Mouse (Mus musculus) embryonic facial prominence, embryonic 15.5 days (tissue): Measurements from ENCODE around the gene Klhdc7b. TPM values are rescaled to one million over a fixed set of nuclear protein-coding genes. Genes with fewer than 3 reads are reported as not detected.
A peak's percentile ranks its signal among the peaks of the same experiment; 100 is the strongest.

Experiments used
- ATAC-seq: fragments of 200-750 bp; cut with Nextera tagmentation; 2 replicates; pipeline ENCODE4 v1.8.0; 2017; ENCODE audit warnings: low read depth, moderate TSS enrichment; ENCODE audit not compliant: insufficient number of reproducible peaks, low FRiP score, low TSS enrichment
- H3K27ac ChIP-seq: fragments of 300-500 bp; sonication (generic); replicated peaks from 2 replicates; pipeline ENCODE4 v1.5.1; 2015; ENCODE audit warnings: mild to moderate bottlenecking, inconsistent platforms
- H3K27me3 ChIP-seq: fragments of 300-500 bp; sonication (generic); 2 replicates; pipeline ENCODE4 v1.6.1; 2015; ENCODE audit warnings: inconsistent platforms
- H3K36me3 ChIP-seq: fragments of 300-500 bp; sonication (generic); 2 replicates; pipeline ENCODE4 v1.6.1; 2015; ENCODE audit warnings: mild to moderate bottlenecking, inconsistent platforms
- H3K4me1 ChIP-seq: fragments of 300-500 bp; sonication (generic); 2 replicates; pipeline ENCODE4 v1.6.1; 2015; ENCODE audit warnings: inconsistent platforms
- H3K4me2 ChIP-seq: fragments of 300-500 bp; sonication (generic); replicated peaks from 2 replicates; pipeline ENCODE4 v1.6.1; 2015; ENCODE audit warnings: mild to moderate bottlenecking, inconsistent platforms
- H3K4me3 ChIP-seq: fragments of 300-500 bp; sonication (generic); replicated peaks from 2 replicates; pipeline ENCODE4 v1.5.1; 2015; ENCODE audit warnings: mild to moderate bottlenecking, inconsistent platforms
- H3K9ac ChIP-seq: fragments of 300-500 bp; sonication (generic); 2 replicates; pipeline ENCODE4 v1.6.1; 2015; ENCODE audit warnings: inconsistent platforms
- H3K9me3 ChIP-seq: fragments of 300-500 bp; sonication (generic); replicated peaks from 2 replicates; pipeline ENCODE4 v1.6.1; 2016; ENCODE audit warnings: inconsistent platforms
- WGBS: fragments of 180-500 bp; shearing (Covaris S2); methylation state at CpG from one replicate; pipeline ENCODE4 v1.1.7; 2015; 5-methylcytosine and 5-hydroxymethylcytosine counted together
- polyA plus RNA-seq: library from polyadenylated mRNA; unstranded; fragments of >200 nt; fragmentation: Nextera tagmentation; extraction: Ambion mirVana; gene quantifications from 2 replicates; pipeline ENCODE4 v1.2.1, GENCODE M21; 2015

Gene Klhdc7b
- polyA plus RNA-seq, 1 experiment from 2014 or later, result not detected

DNA sequence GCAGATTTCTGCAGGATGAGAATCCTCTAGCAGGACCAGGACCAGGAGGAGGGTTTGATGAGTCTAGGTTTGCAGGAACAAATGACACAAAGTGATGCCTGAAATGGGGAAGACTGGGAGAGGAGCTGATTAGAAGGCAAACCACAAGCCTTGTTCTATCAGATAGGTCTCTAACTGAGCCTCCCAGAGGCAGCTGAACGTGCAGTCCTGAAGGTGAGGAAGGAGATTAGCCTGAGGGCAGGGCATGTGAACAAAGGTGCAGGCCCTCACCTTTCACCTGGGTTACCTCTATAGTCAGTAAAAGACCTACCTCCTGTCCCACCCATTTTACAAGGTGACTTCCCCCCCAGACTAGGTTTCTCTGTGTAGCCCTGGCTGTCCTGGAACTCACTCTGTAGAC lies 15.0 kb downstream of the Klhdc7b start:
- H3K9ac ChIP-seq, result no peak overlapping the region
- 25% methylated on average over 1 of the region's 1 CpGs for WGBS
- no peaks in the 10 kb centered on the region for H3K4me1 ChIP-seq
- no peak overlapping the region for H3K27ac ChIP-seq
- no peak overlapping the region for H3K4me3 ChIP-seq
- H3K27me3 ChIP-seq, result no peaks in the 10 kb centered on the region
- no peak overlapping the region for H3K4me2 ChIP-seq
- H3K36me3 ChIP-seq, result no peaks in the 10 kb centered on the region
- no peak for ATAC-seq
- no peaks in the 10 kb centered on the region for H3K9me3 ChIP-seq

GRCm38 (mm10) chr15:89402471-89402870 lies 17.8 kb downstream of the Klhdc7b start:
- Histone ChIP-seq H3K4me2 (no peak overlapping the region), H3K27ac (no peak overlapping the region), H3K9ac (no peak overlapping the region), H3K9me3 (no peaks in the 10 kb centered on the region), H3K36me3 (no peaks in the 10 kb centered on the region), H3K4me1 (no peaks in the 10 kb centered on the region), H3K27me3 (no peaks in the 10 kb centered on the region), H3K4me3 (no peak overlapping the region)
- 92% methylated on average over 1 of the region's 1 CpGs for WGBS
- no peak for ATAC-seq

DNA sequence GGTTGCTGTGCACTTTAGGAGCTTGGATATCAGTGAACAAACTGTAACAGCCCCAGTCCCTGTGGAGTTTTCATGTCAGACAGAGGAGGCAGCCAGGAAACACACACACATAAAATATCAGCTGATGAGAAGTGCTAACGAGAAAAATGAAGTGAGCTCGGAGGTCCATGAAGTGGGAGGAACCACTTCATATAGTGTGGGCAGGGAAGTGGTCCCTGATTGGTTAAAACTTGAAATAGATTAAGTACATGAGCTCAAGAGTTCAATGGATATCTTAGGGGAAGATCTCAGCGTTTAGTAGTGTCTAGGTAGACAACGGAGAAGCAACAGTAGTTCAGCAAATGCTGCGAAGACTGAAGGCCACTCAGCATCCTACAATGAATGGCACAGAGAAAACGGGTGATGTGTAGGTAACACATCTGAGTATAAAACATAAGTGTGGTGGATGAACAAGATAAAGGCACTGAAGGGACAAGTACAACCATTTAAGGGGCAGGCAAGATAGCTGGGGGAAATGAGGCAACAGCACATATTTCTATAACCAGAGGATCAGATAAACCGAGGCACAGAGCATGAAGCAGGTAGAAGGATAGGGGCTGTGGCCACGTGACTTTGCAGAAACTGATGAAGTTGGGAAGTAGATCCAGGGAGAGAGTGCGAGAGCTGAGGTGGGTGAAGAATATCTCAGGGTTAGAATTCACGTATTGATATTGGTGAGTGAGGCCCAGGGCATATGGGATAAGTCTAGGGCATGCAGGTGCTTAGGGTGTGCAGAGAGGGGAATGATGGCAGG lies 20.3 kb downstream of the Klhdc7b start:
- Histone ChIP-seq H3K4me3 (no peak overlapping the region), H3K9me3 (peaks cover 3% of the 10 kb centered on the region; the same call in 1 of the 2 replicates), H3K9ac (no peak overlapping the region), H3K27me3 (no peaks in the 10 kb centered on the region), H3K36me3 (no peaks in the 10 kb centered on the region), H3K4me1 (no peaks in the 10 kb centered on the region), H3K27ac (no peak overlapping the region), H3K4me2 (no peak overlapping the region)
- 82% methylated on average over 10 of the region's 10 CpGs for whole genome bisulfite sequencing
- no peak for ATAC-seq

- Histone ChIP-seq H3K4me2 (no peak overlapping the region), H3K36me3 (no peaks in the 10 kb centered on the region), H3K27me3 (no peaks in the 10 kb centered on the region), H3K4me1 (no peaks in the 10 kb centered on the region), H3K27ac (no peak overlapping the region), H3K9me3 (peaks cover 3% of the 10 kb centered on the region; the same call in 1 of the 2 replicates), H3K9ac (no peak overlapping the region), H3K4me3 (no peak overlapping the region)
- no peak for ATAC-seq
These were observed 22.0 kb downstream of the Klhdc7b start for GRCm38 (mm10) chr15:89406691-89407090.

DNA sequence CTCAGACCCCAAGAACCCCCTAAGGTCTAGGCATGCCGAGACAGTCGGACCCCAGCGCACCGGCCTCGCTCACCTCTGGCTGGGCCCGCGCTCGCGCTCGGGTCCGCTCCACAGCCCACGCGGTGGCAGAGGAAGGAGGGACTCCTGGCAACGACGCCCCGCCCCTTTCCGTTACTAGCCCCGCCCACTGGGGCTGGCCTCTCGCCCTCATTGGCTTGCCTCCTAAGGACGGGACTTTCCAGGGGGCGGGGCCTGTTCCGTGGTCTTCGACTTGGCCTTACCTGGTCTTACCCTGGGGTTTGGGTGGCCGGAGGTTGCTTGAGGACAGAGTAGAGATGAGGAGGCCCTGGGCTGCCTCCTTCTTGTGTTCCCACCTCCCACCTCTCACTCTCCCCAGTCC lies 25.4 kb downstream of the Klhdc7b start, which contains the start of gene Syce3:
Gene Syce3 (minus strand): TSS at position 386 of the 400 bp plus-strand sequence.
- no peak within 1 kb of the TSS for H3K27ac ChIP-seq
- no peaks in the 10 kb centered on the region for H3K36me3 ChIP-seq
- WGBS, result 82% methylated on average over 22 of the region's 24 CpGs
- H3K4me3 ChIP-seq, result no peak within 1 kb of the TSS
- no peaks in the 10 kb centered on the region for H3K27me3 ChIP-seq
- peaks cover 3% of the 10 kb centered on the region; the same call in 1 of the 2 replicates for H3K9me3 ChIP-seq
- ATAC-seq, result no peak
- H3K4me1 ChIP-seq, result no peaks in the 10 kb centered on the region
- H3K4me2 ChIP-seq, result no peak within 1 kb of the TSS
- no peak within 1 kb of the TSS for H3K9ac ChIP-seq

GRCm38 (mm10) chr15:89415282-89415681 lies 30.6 kb downstream of the Klhdc7b start:
- H3K27ac ChIP-seq, result no peak overlapping the region
- 85% methylated on average over 8 of the region's 8 CpGs for WGBS
- H3K4me3 ChIP-seq, result no peak overlapping the region
- no peaks in the 10 kb centered on the region for H3K27me3 ChIP-seq
- no peak for ATAC-seq
- no peak overlapping the region for H3K4me2 ChIP-seq
- no peaks in the 10 kb centered on the region for H3K9me3 ChIP-seq
- H3K9ac ChIP-seq, result no peak overlapping the region
- H3K36me3 ChIP-seq, result 0 out of 2 replicates have a peak, but pooled peaks cover 4% of the 10 kb centered on the region
- H3K4me1 ChIP-seq, result no peaks in the 10 kb centered on the region

DNA sequence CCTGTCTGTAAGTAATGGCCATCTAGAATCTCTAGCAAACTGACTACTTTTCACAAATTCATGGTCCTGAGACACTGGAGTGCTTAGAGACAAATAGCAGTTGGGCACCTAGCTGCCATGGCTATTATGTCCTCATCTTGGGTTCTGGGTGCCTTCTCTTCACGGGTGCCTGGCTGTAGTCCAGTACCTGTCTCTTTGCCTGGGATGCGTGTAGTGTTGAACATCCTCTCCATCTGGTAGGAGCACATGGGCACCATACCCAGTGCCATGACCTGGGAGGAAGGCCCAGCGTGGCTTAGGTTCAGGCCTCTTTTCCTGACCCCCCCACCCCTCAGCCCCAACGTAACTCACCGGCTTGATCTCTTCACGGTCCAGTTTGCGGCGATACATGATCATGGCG lies 37.2 kb downstream of the Klhdc7b start:
- H3K4me2 ChIP-seq, result no peak overlapping the region
- H3K9me3 ChIP-seq, result no peaks in the 10 kb centered on the region
- no peak overlapping the region for H3K27ac ChIP-seq
- 92% methylated on average over 9 of the region's 9 CpGs for WGBS
- H3K36me3 ChIP-seq, result peaks cover 18% of the 10 kb centered on the region; the same call in 1 of the 2 replicates
- H3K27me3 ChIP-seq, result no peaks in the 10 kb centered on the region
- no peak overlapping the region for H3K9ac ChIP-seq
- ATAC-seq, result no peak
- 0 out of 2 replicates have a peak, but pooled peaks cover 5% of the 10 kb centered on the region for H3K4me1 ChIP-seq
- no peak overlapping the region for H3K4me3 ChIP-seq

GRCm38 (mm10) chr15:89424621-89425020 lies 39.9 kb downstream of the Klhdc7b start:
- H3K4me2 ChIP-seq, result no peak overlapping the region
- H3K9me3 ChIP-seq, result no peaks in the 10 kb centered on the region
- no peak overlapping the region for H3K9ac ChIP-seq
- no peak for ATAC-seq
- H3K27ac ChIP-seq, result no peak overlapping the region
- peaks cover 16% of the 10 kb centered on the region for H3K4me1 ChIP-seq
- peaks cover 22% of the 10 kb centered on the region for H3K36me3 ChIP-seq
- H3K4me3 ChIP-seq, result no peak overlapping the region
- H3K27me3 ChIP-seq, result no peaks in the 10 kb centered on the region
- 85% methylated on average over 8 of the region's 8 CpGs for WGBS

GRCm38 (mm10) chr15:89425711-89426121 lies 41.0 kb downstream of the Klhdc7b start, which contains the start of gene Cpt1b:
Gene Cpt1b, minus strand, starts transcription at chr15:89425863.
- no peaks in the 10 kb centered on the region for H3K9me3 ChIP-seq
- H3K27ac ChIP-seq, result no peak within 1 kb of the TSS
- no peak within 1 kb of the TSS for H3K4me3 ChIP-seq
- ATAC-seq, result no peak
- peaks cover 22% of the 10 kb centered on the region for H3K36me3 ChIP-seq
- H3K27me3 ChIP-seq, result no peaks in the 10 kb centered on the region
- WGBS, result 32% methylated on average over 6 of the region's 6 CpGs
- H3K4me2 ChIP-seq, result no peak within 1 kb of the TSS
- H3K9ac ChIP-seq, result no peak within 1 kb of the TSS
- H3K4me1 ChIP-seq, result peaks cover 21% of the 10 kb centered on the region

GRCm38 (mm10) chr15:89426716-89427115 lies 42.0 kb downstream of the Klhdc7b start:
- no peak for ATAC-seq
- Histone ChIP-seq H3K9me3 (no peaks in the 10 kb centered on the region), H3K9ac (no peak overlapping the region), H3K36me3 (peaks cover 22% of the 10 kb centered on the region), H3K4me1 (peaks cover 21% of the 10 kb centered on the region), H3K4me3 (no peak overlapping the region), H3K27ac (no peak overlapping the region), H3K4me2 (no peak overlapping the region), H3K27me3 (no peaks in the 10 kb centered on the region)
- WGBS, result 89% methylated on average over 10 of the region's 10 CpGs

- Histone ChIP-seq H3K27me3 (no peaks in the 10 kb centered on the region), H3K9ac (peak overlapping the region; percentile 63), H3K36me3 (peaks cover 22% of the 10 kb centered on the region), H3K9me3 (no peaks in the 10 kb centered on the region), H3K4me1 (peaks cover 21% of the 10 kb centered on the region), H3K4me2 (peak overlapping the region; percentile 86), H3K27ac (no peak overlapping the region), H3K4me3 (peak overlapping the region; percentile 84)
- no peak for ATAC-seq
- WGBS, result 83% methylated on average over 19 of the region's 19 CpGs
These were observed 43.5 kb downstream of the Klhdc7b start for GRCm38 (mm10) chr15:89428136-89428790.
